Mouse (Mus musculus): Measurements from ENCODE around the gene Klc3.
A peak's percentile ranks its signal among the peaks of the same experiment; 100 is the strongest.

Klc3 gene

DNA sequence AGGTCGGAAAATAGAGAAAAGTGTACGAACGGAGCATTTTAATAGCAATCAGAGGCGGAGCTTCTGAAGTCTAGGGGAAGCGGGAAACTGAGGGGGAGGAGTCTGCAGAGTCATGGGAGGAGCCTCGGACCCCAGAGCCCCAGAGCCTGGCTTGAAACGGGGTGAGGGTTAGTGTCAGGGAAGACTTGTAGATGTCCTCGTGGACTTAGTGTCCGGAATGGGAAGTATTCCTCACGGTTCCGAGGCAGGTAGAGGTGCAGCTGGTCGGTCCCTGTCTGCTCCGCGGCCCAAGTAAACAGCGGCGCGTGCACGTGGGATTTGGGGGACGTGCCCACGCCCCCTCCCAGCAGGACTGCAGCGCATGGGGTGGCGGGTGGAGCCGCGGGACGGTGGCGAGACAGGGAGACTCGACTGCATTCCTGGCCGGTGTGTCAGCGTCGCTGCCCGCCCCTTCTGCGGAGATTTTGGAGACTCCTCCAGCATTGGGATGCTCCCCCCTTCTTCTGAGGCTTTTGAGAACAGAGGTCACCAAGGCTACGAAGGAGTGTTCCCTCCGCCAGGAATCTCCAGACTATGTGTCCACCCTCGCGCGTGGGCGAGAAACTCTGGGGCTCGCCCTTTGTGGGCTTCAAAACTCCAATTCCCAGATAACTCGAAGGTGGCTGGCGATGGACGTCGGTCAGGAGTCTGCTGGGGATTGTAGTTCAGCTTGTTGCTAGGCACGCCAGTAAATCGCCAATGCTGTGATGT is 43.8 kb downstream of the Klc3 start:
- DNase-seq (ENCODE audit: low spot score), result peak; percentile 80

GRCm38 (mm10) chr7:19359299-19359891 is 44.5 kb downstream of the Klc3 start, which contains the start of the genes Cd3eap and Ppp1r13l:
Gene Cd3eap, minus strand, starts transcription at chr7:19359483.
Gene Ppp1r13l, plus strand, starts transcription at chr7:19359749.
- DNase-seq (ENCODE audit: low spot score), result peak; percentile 85

GRCm38 (mm10) chr7:19358634-19359033 is 45.3 kb downstream of the Klc3 start:
- DNase-seq (ENCODE audit: low spot score), result no peak

DNA sequence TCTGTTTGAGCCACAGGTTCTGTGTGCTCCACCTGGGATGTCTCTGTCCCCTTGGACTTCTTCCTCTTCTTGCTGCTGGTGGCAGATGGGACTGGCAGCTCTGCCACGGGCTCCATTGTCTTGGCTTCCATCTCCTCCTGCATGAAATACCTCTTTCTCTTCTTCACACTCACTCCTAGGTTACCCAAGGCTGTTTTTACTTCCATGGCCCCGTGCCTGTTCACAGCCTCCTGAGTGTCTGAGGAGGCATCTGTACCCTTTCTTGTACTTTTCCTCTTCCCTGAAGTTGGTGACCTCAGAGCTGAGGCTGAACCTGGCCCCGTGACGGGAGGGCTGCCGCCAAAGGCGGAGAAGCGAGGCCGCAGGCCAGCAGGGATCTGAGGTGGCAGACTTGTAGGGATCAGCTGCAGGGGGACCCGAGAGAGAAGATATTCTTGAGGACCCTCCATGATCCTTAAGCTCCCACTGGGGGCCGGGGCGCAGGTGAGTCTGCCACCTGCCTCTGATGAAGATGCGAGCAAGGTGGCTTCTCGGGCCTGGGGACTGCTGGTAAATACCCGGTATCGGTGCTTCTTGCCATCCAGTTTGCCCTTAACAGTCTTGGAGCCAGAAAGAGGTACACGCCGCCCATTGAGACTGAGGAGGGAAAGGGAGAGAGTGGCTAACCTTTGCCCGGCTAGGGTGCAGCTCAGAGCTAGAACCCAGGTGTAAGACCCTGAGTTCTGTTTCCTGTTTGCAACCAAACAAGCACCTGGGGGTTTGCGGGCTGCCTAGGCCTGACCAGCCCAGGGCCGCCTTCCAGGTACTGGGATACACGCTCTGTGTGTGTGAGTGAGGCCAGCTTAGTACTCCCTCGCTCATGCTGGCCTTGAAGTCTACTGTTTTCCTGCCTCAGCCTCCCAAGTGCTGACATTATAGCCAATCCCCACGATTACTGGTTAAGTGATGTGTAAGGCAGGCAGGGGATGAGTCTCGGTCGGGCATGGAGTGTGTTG is 46.2 kb downstream of the Klc3 start:
- no peak for DNase-seq (ENCODE audit: low spot score)

GRCm38 (mm10) chr7:19356311-19356710 is 47.6 kb downstream of the Klc3 start:
- DNase-seq (ENCODE audit: low spot score), result no peak

- DNase-seq (ENCODE audit: low spot score), result no peak
Observed at GRCm38 (mm10) chr7:19354991-19355390, 48.9 kb downstream of the Klc3 start.

DNA sequence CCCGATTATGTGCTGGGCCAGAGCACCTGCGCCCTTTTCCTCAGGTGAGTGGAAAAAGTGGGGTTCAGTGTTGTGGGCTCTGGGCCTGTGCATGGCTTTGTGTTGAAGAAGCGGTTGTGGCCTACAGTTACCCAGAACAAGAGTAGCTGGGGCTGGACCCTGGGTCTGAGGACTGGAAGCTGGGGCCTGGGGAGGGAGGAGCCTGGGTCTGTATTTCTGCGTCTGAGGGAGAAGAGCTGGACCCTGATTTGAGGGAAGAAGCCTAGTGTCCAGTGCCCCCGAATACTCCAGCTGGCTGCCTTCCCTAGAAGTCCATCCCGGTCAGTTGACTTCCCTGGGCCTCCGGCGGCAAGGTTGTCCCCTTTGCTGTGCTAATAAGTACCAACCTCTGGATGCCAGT is 53.7 kb downstream of the Klc3 start:
- DNase-seq (ENCODE audit: low spot score), result no peak

- DNase-seq (ENCODE audit: low spot score), result no peak
Observed at GRCm38 (mm10) chr7:19349188-19349915, 54.6 kb downstream of the Klc3 start.

DNA sequence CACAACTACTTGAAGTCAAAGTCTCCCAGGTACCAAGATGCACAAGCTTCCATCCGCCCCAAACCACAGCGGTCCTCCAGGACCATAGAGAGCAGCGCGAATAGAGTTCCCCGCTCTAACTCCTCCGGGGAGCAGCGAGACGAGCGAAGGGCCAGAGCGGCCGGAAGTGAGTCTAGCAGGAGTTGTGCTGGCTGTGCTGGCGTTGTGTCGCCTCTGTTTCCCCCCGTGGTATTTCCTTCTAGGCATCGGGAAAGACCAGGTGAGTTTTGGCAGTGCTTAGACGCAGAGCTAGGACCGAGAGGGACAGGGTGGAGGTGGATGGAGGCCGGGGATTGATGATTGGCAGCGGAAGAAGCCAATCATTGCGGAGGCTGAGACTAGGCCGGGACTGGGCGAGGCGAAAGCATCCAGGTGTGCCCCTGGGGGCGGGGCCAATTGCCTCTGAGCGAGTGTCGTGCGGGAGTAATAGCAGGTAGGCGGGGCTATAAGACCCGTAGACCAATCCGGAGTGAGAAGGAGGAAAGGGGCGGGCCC is 58.9 kb downstream of the Klc3 start:
- peak; percentile 99 for DNase-seq (ENCODE audit: low spot score)
